Mouse (Mus musculus) CD4-positive, CD25-positive, alpha-beta regulatory T cell, adult 4 months (primary cell): ENCODE data around the gene Sufu. TPM values are rescaled to one million over a fixed set of nuclear protein-coding genes. Genes with fewer than 3 reads are reported as not detected.
A peak's percentile ranks its signal among the peaks of the same experiment; 100 is the strongest.

Experiments
- ATAC-seq: one replicate; pipeline ENCODE4 v1.8.0; 2017
- polyA plus RNA-seq, 2 experiments: library from polyadenylated mRNA; unstranded; fragments of 100-300 nt; shearing (Covaris generic); gene quantifications; one replicate each; pipeline ENCODE4 v1.2.1; 2017

Gene Sufu
- polyA plus RNA-seq: 10 to 100 TPM; 10.2 to 11.6 TPM

DNA sequence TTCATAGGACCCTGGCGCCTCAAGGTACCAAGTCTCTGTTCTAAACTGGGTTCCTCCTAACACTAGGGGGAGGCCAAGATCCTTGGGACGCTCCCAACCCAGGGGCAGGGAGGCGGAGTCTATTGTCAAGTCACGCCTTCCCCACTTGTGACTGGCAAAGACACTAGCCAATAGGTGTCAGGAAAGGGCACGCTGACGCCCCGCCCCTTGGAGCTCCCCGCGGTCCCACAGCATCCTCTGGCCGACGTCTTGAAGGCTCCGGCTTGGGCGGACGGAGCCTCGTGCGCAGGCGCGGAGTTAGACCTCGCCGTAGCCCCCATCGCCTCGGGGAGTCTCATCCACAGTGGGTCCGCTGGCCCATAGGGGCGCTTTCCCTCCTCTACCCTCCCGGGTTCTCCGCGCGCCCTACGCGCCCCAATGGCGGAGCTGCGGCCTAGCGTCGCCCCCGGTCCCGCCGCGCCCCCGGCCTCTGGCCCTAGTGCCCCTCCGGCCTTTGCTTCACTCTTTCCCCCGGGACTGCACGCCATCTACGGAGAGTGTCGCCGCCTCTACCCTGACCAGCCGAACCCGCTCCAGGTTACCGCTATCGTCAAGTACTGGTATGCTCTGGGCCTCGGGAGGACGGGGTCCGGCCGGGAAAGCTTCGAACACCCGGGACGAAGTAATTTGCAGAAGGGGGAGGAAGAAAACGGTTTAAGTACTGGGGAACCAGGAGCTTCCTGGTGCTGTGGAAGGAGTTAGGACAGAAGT is at the start of gene Sufu:
Gene Sufu (plus strand): TSS at position 211 of the 750 bp plus-strand sequence.
- ATAC-seq: peak; percentile 76

DNA sequence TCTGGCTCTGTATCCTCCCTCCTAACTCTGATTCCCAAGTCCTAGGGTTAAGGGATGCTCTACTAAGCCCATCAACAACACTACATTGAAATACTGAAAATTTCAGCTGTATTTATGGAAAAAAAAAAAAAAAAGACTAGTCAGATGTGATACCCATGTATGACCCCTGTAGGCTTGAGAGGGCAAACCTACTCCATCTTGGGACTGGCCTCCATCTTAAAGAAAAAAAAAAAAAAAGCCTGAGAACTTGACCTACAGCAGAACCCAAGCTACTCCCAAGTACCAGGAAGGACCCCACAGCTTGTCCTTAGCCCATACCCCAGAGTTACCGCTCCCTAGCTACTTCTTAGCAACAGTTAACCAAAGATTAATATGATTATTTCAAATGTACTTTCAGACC is 49.5 kb upstream of the Sufu start:
- ATAC-seq: no peak

DNA sequence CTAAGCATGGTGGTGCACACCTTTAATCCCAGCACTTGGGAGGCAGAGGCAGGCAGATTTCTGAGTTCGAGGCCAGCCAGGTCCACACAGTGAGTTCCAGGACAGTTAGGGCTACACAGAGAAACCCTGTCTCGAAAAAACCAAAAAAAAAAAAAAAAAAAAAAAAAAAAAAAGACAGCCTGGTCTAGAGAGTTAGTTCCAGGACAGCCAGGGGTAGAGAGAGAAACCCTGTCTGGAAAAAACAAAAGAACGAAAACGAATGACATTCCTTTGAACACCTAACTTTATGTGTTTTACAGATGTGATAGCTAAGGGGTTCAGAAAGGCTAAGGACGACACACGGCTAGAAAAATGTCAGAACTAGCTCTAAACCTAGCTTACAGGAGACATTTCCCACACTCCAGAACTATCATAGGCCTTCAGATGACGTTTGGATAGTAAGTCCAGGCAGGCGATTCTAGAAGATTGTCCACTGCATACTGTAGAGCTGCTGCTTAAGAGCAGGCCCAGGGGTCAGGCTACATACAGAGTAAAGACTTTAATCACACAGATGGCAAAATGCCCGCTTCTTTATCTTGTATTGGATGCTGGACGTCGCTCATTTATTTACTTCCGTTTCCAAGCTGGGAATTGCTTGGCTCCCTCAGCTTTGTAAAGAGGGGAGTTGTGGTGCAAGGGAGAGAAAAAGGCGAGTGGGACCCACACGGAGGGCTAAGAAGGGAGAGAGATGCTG is 48.6 kb upstream of the Sufu start:
- ATAC-seq: no peak

DNA sequence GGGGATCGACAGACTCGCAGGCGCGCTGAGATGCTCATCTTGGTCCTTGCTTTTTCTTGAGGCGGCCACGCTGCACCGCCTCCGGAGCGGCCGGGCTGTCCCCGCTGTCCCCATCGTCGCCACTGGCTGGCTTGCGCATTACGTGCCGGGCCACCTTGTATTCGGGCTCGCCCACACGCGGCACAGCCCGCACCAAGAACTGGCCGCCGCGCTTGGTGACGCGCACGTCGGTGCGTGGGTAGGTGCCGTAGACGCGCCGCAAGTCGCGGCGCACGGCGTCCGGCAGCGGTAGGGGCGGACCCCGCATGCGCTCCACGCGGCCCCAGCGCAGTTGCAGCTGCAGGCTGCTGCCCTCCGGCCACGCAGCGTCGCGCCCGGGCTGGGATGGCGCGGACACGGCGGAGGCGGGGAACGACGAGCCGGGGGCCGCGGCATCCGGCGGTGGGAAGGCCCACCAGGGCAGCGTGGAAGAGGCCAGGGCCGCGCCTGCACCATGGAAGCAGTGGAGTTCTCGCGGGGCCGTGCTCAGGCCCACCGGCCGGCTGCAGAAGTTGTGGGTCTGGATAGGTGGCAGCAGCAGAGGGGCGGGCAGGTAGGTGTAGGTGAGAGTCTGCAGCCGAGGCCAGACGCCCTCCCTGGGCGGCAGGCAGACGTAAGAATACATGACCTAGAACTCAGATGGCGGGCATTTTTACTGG is 47.8 kb upstream of the Sufu start:
- peak; percentile 88 for ATAC-seq

DNA sequence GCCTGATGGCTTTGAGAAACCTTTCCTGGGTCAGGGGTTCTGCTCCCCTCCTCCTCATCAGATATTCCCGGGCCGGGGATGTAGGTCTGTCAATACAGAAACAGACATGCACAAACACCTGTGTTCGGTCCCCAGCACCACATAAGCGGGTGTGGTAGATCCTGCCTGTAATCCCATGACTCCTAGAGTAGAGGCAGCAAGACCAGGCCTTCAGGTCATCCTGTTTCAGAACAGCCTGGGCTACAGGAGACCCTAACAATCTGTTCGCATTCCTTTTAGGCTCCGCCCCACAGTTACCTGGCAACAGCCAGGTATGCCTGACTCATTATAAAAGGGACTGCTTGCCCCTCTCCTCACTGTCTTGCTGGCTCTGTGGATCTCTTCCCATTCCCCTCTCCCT is 47.1 kb upstream of the Sufu start:
- no peak for ATAC-seq

DNA sequence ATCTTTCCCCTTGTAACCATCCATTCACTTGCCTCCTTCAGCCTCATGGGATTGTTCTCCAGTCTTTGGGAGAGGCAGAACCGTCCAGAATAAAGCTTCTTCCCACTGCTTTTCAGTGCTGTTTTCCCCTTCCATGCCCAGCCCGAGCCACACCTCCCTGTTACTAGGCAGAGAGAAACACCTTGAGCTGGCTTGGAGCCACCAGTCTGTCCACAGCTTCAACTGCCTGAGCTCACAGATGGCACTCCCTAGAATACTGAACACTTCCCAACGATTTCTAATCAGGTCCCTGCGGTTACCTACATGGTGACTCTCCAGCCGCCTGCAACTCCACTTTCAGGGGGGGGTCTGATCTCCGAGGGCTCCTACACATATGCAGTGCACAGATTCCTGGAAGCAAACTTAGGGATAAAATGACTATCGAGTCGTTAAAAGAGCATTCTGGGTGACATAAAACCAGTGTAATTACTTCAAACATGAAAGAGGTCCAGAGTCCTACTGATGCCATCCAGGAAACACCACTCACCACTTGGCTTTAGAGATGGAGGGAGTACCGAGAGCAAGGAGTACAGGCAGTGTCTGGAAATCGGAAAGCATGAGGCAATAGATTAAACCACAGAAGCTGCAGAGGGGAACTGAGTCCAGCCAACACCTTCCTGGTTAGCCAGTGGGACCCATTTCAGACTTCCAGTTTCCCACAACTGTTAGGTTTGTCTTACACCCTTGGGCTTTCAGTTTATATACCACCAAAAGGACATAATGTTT is 46.3 kb upstream of the Sufu start, which contains the start of gene 2310034G01Rik:
Gene 2310034G01Rik (minus strand): TSS at position 135 of the 765 bp plus-strand sequence.
- no peak for ATAC-seq

DNA sequence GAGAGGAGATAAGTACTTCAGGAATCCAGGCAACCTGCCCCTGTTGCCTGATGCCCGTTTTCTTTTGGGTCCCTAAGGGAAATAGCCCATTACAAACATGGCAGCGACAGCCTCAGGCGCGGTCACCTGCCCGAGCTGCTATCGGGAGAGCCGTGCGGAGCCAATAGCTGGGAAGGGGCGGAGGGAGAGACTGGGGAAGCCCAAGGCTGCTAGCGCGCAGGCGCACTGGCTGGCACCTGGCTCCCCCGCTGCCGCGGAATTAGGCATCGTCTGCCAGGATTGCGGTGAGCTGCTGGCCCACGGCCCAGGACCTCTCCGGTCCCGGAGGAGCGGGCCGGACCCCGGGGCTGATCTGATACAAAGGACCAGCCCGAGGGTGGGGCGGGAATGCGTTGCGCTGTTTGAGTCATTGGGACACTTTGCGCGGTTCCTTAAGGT is 40.0 kb upstream of the Sufu start:
- peak; percentile 95 for ATAC-seq

DNA sequence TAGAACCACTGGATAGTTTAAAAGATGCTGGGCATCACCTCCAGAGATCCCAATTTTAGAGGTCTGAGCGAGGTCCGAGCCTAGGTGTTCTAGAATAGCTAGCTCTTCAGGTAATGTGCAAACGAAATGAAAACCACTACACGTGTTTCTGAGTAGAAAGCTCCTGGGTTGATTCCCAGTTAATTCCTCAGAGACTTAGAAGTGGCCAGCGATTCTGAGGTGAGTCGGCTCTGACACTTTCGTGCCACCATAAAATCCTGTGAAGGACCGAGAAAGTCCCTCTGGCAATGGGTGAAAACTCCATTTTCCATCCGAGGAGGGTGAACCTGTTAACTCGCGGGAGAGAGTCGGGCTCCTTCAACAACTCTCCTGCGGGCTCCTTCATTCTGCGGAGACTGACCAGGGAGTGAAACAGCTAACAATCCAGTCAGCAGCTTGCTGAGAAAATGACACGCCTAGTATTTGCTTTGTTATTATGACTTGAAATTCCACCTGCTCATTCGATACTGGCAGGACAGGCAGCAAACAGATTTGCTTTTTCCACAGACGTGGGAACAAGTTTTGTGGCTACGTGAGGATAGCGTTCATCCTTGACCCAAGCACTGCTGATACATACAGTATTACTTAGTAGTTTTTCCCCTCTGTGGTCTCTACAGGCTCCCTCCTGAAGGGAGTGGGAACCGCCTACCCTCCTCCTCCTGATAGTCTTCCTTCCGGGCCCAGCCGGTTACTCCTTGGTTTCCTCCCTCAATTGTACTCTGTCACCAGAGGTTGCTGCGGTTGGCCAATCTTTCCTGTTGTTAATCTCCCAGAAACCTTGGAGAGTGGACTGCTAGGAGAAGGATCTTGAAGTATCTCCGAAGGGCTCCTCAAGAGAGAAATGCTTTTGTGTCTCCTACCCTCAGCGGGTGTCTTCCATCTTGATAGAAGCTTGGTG is 39.1 kb upstream of the Sufu start:
- ATAC-seq: no peak

DNA sequence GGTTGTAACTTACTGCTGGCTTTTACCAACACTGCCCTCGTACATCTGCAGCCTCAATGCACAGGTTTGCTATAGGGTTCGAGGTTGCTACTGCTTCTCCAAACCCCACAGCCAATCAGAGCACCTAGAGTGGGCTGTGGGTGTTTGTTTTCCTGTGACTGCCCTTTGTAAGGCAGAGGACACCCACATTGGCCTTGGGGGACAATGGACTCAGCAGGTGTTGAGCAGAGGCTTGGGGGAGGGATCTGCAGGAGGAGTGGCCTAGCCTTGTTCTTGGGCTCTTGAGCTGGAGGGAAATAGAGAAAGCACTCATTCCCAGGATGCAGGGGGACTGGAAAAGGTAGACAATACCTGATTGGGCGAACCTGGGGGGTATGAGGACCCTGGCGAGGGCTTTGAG is 38.3 kb upstream of the Sufu start:
- ATAC-seq: no peak

DNA sequence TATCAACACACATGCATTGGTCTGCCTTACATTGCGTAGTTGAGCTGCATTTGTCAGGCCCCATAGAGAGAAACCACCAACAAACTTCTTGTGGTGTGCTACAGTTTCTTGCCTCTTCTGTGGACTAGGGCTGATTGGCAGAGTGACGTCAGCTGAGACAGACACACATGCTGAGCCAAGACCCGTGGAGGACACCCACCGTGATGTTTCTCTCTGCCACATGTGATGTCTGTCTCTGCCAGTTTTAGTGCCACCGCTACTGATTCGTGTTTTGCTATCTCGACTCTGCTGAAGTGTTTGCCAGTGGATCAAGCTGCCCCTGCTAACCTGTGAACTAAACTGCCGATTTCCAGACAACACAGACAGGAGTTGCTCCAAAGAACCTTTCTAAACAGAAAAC is 34.6 kb upstream of the Sufu start:
- no peak for ATAC-seq

DNA sequence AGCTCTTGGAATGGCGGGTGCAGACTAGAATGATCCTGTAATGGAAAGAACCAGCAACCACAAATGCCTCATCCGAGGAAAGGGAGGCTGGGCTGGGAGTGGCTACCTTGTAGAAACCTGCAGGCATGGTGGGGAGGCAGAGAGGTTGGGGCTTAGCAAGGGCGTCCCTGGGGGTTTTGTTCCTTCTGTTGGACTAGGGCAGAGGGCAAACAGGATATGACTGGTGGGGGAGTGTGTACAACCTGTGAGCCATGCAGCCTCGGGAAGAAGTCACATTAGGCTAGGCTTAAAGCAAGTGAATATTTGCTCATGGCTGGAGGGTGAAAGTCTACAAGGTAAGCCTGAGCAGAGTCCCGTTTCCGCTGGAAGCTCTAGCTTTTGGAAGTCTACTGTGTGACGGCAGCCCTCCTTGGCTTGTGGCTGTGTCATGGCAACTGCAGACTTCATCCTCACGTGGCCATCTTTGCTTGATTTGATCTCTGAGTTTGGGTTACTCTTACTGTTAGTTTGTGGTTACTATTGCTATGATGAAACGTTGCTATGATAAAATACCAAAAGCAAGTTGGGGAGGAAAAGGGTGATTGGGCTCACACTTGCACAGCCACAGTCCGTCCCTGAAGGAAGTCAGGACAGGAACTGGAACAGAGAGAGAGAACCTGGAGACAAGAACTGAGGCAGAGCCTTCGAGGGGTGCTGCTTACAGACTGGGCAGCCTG is 33.2 kb upstream of the Sufu start:
- ATAC-seq: no peak

DNA sequence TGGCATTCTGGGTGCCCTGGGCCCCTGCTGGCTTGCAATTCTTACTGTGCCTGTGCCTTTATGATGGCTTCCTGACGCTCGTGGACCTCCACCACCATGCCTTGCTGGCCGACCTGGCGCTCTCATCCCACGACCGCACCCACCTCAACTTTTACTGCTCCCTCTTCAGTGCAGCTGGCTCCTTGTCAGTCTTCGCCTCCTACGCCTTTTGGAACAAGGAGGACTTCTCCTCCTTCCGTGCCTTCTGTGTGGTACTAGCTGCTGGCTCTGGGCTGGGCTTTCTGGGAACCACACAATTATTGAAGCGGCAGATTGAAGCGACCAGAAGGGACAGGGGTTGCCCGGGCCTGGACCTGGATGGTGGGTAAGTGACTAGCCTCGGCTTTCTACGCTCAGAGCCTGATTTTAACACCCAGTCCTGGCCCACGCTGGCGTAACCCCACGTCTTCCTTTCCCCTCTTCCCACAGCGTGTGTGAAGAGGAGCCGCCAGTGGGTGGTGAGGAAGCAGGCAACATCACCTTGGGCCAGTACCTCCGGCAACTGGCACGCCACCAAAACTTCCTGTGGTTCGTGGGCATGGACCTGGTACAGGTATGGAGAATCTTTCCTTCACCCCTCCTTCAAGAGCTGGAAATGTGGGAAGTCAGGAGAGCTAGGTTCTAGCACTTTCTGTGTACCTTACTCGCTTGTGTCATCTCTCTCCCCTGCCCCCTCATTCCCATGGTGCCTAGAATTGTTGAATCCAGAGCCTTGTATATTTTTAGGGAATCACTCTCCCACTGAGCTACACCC is 28.7 kb upstream of the Sufu start:
- ATAC-seq: no peak

DNA sequence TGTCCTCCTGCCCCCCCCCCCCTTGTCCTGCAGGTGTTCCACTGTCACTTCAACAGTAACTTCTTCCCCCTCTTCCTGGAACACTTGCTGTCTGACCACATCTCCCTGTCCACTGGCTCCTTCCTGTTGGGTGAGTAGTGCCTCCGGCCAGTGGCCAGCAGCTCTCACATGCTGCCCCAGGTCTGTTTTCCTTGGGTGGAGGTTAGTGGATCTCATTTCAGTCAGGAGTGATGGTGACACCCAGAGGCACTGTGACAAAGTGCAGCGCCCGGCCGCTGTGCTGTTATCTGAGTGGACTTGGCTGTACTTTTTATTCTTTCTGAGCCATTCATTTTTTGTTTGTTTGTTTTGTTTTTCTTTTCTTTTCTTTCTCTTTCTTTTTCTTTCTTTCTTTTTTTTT is 27.5 kb upstream of the Sufu start:
- no peak for ATAC-seq

DNA sequence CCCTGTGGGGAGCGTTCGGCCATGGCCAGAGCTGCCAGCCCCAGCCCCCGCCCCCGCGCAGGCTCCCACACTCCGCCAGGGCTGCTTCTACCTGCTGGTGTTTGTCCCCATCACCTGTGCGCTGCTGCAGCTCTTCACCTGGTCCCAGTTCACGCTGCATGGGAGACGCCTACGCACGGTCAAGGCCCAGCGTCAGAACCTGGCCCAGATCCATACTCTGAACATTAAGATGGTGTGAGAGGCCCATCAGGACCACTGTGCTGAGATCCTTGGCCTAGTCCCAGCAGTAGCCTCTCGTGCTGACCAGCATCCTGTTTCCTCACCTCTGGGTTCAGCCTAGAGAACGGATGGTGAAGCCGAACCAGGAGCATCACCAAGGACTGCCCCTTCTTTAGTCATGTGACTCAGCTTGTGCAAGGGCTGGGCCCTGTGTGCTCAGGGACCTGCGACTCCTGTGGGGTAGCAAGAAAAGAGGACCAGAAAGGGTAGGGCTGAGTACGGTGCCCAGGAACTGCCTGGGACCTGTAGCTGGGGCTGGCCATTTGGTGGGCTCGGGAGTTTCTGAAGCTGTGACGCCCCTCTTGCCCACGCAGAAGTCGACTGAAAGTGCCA is 22.1 kb upstream of the Sufu start:
- no peak for ATAC-seq

DNA sequence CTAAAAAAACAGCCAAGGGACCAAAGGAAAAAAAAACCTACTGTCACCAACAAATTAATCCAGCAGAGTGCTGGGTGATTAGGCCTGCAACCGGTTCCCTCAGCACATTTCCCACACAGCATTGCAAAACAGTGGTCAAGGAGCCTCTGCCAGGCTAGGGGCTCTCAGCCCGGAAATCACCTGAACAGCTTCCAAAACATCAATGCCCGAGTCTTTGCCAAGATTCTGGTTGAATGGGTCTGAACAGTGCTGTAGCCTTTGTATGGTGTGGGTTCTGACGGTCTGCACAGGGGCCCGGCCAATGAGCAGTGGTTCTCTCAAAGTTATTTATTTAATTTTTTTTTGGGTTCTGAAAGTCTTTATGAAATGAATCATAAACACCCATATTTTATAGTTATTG is 21.2 kb upstream of the Sufu start:
- no peak for ATAC-seq

DNA sequence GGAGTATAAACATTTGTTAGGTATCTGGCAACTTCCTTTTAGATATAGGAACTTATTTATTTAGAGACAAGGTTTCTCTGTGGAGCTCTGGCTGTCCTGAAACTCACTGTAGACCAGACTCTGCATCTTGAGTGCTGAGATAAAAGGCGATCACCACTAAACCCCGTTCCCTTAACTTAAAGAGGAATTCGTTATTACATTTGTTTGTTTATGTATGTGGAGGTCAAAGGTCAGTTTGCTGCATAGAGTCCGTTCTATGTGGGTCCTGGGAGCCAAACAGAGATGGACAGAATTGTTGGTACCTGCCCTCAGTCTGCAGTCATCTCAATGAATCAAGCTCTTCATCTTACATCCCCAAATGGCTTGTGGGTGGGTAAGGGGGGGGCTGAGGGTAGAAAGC is 20.8 kb upstream of the Sufu start:
- ATAC-seq: no peak

DNA sequence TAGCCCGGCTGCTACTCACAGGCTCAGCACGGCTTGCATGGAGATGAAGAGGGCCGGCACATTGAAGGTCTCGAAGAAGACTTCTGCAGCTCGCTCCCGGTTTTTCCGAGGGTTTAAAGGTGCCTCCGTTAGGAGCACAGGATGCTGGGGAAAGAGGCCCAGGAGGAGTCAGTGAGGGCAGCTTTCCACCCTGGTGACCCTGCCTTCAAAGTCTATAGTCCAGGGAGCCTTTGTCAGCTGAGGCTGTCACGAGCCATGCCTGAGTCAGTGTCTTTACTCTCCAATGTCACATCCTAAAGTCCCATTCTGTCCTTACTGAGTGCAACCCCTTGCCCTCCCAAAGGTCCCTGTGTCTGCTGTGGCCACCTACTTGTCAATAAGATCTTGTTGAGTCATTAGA is 14.4 kb upstream of the Sufu start:
- no peak for ATAC-seq

DNA sequence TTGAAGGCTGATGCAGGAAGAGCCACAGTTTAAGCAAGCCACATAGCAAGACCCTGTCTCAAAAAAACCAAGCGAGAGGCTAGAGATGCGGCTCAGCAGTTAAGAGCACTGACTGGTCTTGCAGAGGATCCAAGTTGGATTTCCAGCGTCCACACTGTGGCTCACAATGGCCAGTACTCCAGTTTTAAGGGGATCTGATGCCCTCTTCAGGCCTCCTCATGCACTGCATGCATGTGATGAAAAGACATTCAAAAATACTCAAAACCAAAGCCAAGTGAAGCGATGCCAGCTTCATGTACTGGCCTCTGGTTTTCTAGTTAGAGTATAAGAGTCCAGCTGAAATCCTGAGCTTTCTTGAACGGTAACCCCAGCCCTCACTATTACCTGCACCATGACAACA is 6.8 kb upstream of the Sufu start:
- no peak for ATAC-seq

DNA sequence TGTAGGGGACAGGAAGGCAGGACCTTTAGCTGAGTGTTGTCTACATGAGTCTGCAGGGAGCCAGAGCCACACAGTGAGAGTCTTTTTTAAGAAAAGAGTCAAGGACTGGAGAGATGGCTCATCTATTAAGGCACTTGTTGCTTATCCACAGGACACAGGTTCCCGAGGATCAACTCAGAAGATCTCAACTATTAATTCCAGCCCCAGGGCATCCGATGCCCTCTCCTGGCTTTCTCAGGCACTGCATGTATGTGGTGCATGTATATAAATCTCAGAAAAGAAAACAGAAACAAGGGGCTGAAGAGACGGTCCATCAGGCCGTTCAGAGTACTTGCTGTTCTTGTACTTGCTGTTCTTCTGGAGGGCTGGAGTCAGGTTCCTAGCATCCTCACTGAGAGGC is 4.7 kb upstream of the Sufu start:
- ATAC-seq: no peak

DNA sequence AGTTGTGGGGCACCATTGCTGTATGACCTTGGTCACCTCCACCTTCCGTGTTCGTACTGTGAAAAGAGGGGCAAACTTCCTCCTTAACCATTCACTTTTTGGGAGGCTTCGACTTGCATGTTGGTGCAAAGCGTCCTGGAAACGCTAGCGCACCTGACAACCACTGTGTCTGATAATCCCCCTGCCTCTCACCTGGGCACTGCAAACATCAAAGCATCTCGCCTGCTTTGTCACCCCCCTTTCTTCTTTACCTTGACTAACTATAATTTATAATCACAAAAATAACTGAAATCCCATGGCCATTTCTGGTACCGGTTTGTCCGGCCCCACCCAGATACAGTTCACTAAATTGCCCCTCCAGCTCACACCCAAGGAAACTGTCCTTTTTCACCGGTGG is 2.0 kb upstream of the Sufu start:
- no peak for ATAC-seq
